Mouse (Mus musculus): ENCODE measurements around the gene Syngr1. TPM values are rescaled to one million over a fixed set of nuclear protein-coding genes. Genes with fewer than 3 reads are reported as not detected.

Syngr1 gene
- polyA plus RNA-seq, 1 experiment, result 75.5 TPM

DNA sequence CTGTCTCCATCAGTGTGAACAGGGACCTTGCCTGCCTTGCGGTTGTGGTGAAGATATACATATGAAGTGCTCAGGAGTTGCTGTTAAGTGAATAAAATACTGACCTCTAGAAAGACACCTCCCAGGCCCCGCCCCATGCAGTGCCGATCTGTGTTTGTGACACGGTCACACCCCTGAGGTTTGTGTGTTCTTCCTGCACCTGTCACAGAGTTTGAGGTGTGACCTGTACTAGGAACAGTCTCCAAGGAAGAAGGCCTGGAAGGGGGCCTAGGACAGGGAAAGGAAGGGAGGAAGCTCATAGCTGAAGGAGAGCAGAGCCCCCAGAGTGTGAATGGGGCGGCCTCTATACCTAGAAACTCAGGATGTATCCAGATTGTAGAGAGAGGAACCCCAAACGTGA is 11.4 kb downstream of the Syngr1 start:
- DNase-seq (ENCODE audit: low read depth), result no peak
- TF ChIP-seq CTCF (IDR thresholded peaks at IDR 0.05; ENCODE audit: borderline replicate concordance, extremely low read depth, insufficient read depth, insufficient read length), result no peak
- no peak for TF ChIP-seq POLR2A (IDR thresholded peaks at IDR 0.05; ENCODE audit: borderline replicate concordance, extremely low read depth, insufficient read depth, insufficient read length, poor library complexity, severe bottlenecking)

DNA sequence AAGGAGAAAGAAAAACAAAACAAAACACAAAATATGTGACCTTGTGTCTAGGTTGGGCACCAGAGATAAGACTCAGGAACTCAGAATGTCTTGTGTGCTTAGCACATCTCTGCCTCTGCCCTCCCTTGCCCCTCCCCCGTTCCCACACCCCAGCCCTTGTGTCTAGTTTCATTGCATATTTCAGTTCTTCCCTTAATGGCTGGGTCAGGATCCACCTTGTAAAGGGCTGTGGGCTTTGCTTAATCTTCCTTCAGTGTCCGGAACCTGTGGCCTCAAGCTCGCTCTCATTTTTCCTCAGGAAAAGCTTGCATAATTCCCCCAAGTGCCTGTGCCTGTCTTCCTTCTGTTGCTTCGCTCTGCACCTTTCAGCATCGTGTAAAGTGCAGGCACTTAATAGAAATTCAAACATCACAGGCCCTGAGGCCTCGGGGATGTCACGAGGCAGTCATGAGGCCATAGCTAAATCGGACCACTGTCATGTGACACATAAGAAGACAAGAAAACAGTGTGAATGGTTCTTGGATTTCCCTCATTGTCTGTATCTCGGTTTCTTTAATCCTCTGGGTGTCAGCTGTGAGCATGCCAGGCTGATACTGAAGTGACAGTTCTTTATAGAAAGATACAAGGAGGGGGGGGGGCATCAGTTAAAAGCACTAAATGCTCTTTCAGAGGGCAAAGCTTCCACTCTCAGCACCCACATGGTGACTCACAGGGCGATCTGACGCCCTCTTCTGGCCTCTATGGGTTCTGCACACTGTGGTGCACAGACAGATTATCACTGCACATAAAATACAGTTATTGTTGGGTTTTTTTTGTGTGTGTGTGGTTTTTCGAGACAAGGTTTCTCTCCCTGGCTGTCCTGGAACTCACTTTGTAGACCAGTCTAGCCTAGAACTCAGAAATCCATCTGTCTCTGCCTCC is 14.6 kb downstream of the Syngr1 start:
- peak; percentile 30 for DNase-seq (ENCODE audit: low read depth)
- TF ChIP-seq POLR2A (IDR thresholded peaks at IDR 0.05; ENCODE audit: borderline replicate concordance, extremely low read depth, insufficient read depth, insufficient read length, poor library complexity, severe bottlenecking) (no peak), CTCF (IDR thresholded peaks at IDR 0.05; ENCODE audit: borderline replicate concordance, extremely low read depth, insufficient read depth, insufficient read length) (peak; percentile 29; the same call in 1 of the 2 replicates)

DNA sequence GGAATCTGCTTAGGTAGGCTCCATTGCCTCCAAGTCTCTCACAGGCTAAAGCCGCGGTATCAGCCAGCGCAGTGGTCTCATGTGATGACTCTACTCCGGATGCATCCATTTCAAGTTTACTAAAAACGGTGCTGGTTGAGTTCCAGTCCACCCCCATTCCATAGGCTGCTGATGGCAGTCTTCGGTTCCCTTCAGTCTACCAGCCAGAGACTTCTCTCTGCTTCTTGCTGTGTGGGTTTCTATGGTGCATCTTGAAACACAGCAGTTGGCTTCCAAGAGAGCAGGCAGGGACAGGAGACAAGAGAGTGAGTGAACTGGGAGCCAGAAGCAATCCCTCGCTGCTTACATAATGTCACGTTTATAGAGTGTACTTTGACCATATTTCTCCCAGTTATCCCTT is 16.0 kb downstream of the Syngr1 start:
- no peak for DNase-seq (ENCODE audit: low read depth)

DNA sequence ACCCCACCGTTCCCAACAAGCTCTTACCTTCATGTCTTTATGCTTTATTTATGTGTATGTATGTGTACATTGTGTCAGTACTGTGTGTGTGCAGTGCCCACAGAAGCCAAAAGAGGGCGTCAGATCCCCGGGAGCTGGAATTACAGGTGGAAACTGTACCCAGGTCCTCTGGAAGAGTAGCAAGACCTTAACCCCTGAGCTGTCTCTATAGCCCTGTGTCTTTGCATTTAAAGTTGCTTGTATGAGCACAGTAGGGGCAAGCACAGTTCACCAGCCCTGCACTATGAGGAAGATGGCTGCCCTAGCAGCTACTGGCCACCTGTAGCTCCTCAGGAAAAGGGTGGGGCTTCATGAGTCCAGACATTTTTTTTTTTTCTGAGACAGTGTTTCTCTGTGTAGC is 16.4 kb downstream of the Syngr1 start:
- TF ChIP-seq CTCF (IDR thresholded peaks at IDR 0.05; ENCODE audit: borderline replicate concordance, extremely low read depth, insufficient read depth, insufficient read length), result no peak
- TF ChIP-seq POLR2A (IDR thresholded peaks at IDR 0.05; ENCODE audit: borderline replicate concordance, extremely low read depth, insufficient read depth, insufficient read length, poor library complexity, severe bottlenecking), result no peak

More for the DNA sequence above, 16.0 kb downstream of the Syngr1 start:
- TF ChIP-seq POLR2A (IDR thresholded peaks at IDR 0.05; ENCODE audit: borderline replicate concordance, extremely low read depth, insufficient read depth, insufficient read length, poor library complexity, severe bottlenecking) (no peak), CTCF (IDR thresholded peaks at IDR 0.05; ENCODE audit: borderline replicate concordance, extremely low read depth, insufficient read depth, insufficient read length) (no peak)

DNA sequence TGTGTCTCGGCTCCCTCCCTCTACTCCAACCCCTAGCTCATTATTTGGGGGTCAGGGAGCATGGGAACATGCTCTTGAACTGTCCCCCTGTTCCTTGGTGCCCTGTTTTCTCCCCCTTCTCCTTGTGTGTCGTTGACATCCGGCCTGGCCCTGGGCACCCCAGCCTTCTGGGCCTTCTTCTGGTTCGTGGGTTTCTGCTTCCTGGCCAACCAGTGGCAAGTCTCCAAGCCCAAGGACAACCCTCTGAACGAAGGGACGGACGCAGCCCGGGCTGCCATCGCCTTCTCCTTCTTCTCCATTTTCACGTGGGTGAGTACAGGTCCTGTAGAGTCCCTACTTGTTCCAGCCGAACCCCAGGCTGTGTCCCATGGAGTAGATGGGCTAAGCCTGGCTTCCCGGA is 20.3 kb downstream of the Syngr1 start:
- no peak for TF ChIP-seq POLR2A (IDR thresholded peaks at IDR 0.05; ENCODE audit: borderline replicate concordance, extremely low read depth, insufficient read depth, insufficient read length, poor library complexity, severe bottlenecking)
- TF ChIP-seq CTCF (IDR thresholded peaks at IDR 0.05; ENCODE audit: borderline replicate concordance, extremely low read depth, insufficient read depth, insufficient read length), result no peak
- no peak for DNase-seq (ENCODE audit: low read depth)

More for the DNA sequence above, 16.4 kb downstream of the Syngr1 start:
- no peak for DNase-seq (ENCODE audit: low read depth)

DNA sequence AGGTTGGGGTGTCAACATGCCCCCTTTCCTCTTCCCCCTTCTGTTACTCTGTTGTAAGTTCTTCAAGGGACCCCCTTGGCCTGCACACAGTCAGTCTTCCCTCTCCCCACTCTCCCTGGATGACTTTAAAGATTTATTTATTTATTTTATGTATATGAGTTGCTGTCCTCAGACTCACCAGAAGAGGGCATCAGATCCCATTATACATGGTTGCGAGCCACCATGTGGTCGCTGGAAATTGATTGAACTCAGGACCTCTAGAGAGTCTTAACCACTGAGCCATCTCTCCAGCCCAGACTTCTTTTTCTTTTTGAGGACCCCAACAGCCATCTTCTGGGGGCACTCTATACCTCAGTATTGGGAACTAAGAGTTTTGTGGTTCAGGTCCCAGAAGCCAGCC is 21.4 kb downstream of the Syngr1 start:
- DNase-seq (ENCODE audit: low read depth), result no peak
- TF ChIP-seq POLR2A (IDR thresholded peaks at IDR 0.05; ENCODE audit: borderline replicate concordance, extremely low read depth, insufficient read depth, insufficient read length, poor library complexity, severe bottlenecking) (no peak), CTCF (IDR thresholded peaks at IDR 0.05; ENCODE audit: borderline replicate concordance, extremely low read depth, insufficient read depth, insufficient read length) (no peak)

DNA sequence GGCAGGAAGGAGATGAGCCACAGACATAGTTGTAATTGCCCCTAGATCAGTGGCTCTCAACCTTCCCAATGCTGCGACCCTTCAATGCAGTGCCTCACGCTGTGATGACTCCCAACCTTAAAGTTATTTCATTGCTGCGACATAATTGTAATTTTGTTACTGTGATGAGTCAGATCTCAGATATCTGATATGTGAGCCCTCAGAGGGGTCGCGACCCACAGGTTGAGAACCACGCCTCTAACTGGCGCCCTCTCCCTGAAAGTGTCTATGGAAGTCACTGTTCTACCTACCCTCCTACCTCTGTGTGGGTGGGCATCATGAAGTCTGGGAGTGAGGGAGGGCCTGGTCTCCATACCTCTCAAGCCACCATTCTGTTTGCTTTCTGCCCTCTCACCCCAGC is 23.3 kb downstream of the Syngr1 start:
- no peak for DNase-seq (ENCODE audit: low read depth)
- TF ChIP-seq CTCF (IDR thresholded peaks at IDR 0.05; ENCODE audit: borderline replicate concordance, extremely low read depth, insufficient read depth, insufficient read length), result no peak
- TF ChIP-seq POLR2A (IDR thresholded peaks at IDR 0.05; ENCODE audit: borderline replicate concordance, extremely low read depth, insufficient read depth, insufficient read length, poor library complexity, severe bottlenecking), result no peak

DNA sequence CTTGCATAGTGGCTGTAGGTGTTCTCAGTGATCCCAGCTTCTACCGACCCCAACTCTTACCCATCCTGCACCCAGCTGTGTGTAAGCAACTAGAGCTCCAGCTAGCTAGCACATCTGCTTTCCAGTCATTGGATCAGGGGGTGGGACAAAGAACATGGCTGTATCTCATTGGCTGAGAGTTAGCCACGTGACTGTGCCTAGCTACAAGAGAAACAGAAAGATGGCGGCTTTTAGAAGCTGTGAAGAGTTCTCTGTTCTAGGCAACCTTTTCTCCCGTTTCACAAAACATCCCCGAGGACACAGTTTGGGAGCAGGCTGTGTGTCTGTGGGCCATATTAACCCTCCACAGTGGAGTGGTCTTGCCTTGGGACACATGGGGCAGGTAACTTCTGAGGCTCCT is 24.1 kb downstream of the Syngr1 start:
- DNase-seq (ENCODE audit: low read depth), result no peak
- no peak for TF ChIP-seq CTCF (IDR thresholded peaks at IDR 0.05; ENCODE audit: borderline replicate concordance, extremely low read depth, insufficient read depth, insufficient read length)
- no peak for TF ChIP-seq POLR2A (IDR thresholded peaks at IDR 0.05; ENCODE audit: borderline replicate concordance, extremely low read depth, insufficient read depth, insufficient read length, poor library complexity, severe bottlenecking)

DNA sequence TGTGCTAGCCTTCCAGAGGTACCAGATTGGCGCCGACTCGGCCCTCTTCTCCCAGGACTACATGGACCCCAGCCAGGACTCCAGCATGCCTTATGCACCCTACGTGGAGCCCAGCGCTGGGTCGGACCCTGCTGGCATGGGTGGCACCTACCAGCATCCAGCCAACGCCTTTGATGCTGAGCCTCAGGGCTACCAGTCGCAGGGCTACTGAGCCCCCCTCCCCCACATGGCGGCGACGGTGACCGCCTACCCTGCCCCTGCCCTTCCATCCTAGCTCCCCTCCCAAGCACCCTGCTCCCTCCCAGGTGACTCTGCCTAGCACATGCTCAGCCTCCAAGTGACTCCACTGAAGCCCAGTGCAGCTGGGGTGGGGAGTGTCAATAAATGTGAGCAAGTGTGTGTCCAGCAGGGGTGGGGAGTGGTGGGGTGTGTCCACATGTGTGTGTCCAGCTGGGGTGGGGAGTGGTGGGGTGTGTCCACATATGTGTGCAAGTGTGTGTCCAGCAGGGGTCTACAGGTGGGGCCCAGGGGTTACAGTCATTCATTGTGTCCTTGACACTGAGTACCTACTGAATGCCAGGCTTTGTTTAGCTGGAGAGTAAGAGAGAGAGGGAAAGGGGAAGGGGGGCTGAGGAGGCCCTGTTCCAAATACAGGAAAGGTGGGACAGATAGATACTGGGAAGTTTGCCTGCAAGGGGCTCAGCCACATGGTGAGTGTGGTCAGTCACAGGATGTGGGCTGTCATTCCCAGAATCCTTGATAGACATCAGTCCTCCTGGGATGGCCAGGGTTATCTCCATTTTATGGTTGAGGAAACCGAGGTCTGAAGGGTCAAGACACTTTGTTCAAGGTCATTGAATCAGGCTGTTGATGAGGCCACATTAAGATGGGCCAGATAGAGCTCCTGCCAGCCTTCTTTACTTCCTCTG is 25.0 kb downstream of the Syngr1 start:
- TF ChIP-seq CTCF (IDR thresholded peaks at IDR 0.05; ENCODE audit: borderline replicate concordance, extremely low read depth, insufficient read depth, insufficient read length) (no peak), POLR2A (IDR thresholded peaks at IDR 0.05; ENCODE audit: borderline replicate concordance, extremely low read depth, insufficient read depth, insufficient read length, poor library complexity, severe bottlenecking) (no peak)
- DNase-seq (ENCODE audit: low read depth), result no peak

DNA sequence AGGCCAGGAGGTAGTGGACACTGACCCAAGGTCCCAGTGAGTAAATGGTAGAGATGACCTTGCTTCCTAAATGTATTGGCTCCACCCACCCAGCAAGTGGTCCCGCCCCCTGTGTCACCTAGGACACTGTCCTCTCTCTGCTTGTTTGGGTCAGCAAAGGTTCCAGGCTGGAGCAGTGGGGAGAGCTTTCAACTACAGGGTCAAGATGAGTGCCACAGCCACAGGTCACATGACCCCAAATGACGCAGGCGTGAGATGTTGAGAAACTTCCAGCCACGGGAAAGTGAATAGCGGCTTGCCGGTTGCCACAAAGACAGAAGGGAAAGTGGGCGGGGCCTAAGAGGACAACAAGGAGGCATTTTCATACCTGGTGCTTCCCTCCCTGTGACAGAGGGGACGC is 26.0 kb downstream of the Syngr1 start:
- no peak for TF ChIP-seq POLR2A (IDR thresholded peaks at IDR 0.05; ENCODE audit: borderline replicate concordance, extremely low read depth, insufficient read depth, insufficient read length, poor library complexity, severe bottlenecking)
- no peak for TF ChIP-seq CTCF (IDR thresholded peaks at IDR 0.05; ENCODE audit: borderline replicate concordance, extremely low read depth, insufficient read depth, insufficient read length)
- no peak for DNase-seq (ENCODE audit: low read depth)

DNA sequence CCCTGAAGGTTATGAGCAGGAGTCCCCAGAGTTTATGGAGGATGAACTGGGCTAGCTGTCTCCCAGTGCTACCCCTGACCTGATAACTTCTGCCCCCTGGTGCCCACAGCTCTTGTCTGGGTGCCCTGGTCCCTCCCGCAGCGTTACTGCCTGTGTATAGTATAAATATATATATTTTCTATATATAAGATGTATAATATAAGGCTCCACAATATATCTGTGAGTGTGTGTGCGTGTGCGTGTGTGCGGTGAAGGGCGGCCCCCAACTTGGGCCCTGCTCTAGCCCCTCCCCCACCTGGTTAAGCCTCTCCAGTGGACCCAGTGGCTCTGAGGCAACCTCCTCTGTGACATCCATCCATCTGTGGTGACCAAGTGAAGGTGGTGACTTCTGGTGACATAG is 27.9 kb downstream of the Syngr1 start:
- no peak for DNase-seq (ENCODE audit: low read depth)
- TF ChIP-seq CTCF (IDR thresholded peaks at IDR 0.05; ENCODE audit: borderline replicate concordance, extremely low read depth, insufficient read depth, insufficient read length), result no peak
- no peak for TF ChIP-seq POLR2A (IDR thresholded peaks at IDR 0.05; ENCODE audit: borderline replicate concordance, extremely low read depth, insufficient read depth, insufficient read length, poor library complexity, severe bottlenecking)

All from brain, embryonic 14.5 days (tissue).